Mouse (Mus musculus): ENCODE results near the gene Zdhhc23. TPM values are rescaled to one million over a fixed set of nuclear protein-coding genes. Genes with fewer than 3 reads are reported as not detected.

The Zdhhc23 gene
- polyA plus RNA-seq, 1 experiment from 2014 or later = 1.4 TPM

GRCm38 (mm10) chr16:43973606-43974220, 5.9 kb downstream of the Zdhhc23 start:
- Histone ChIP-seq H3K36me3 (ENCODE audit: control insufficient read depth, insufficient read depth, low read length) (no peaks in the 10 kb centered on the region), H3K4me3 (ENCODE audit: low read depth, low read length) (no peak overlapping the region), H3K9ac (ENCODE audit: low read depth, low read length) (no peak overlapping the region), H3K4me2 (no peak overlapping the region), H3K9me3 (ENCODE audit: control insufficient read depth, low read length) (no peaks in the 10 kb centered on the region), H3K4me1 (replicated peaks; ENCODE audit: control insufficient read depth, insufficient read depth, low read length) (no peaks in the 10 kb centered on the region), H3K27ac (ENCODE audit: low read depth, low read length) (no peak overlapping the region), H3K27me3 (replicated peaks; ENCODE audit: control insufficient read depth, insufficient read depth, low read length) (peaks cover 2% of the 10 kb centered on the region; the same call in 1 of the 2 replicates)
- WGBS = 82% methylated on average over 22 of the region's 22 CpGs
- no peak for DNase-seq (ENCODE audit: low spot score)
- no peak for ATAC-seq (replicated peaks; ENCODE audit: low FRiP score)

GRCm38 (mm10) chr16:43973147-43973546, 6.4 kb downstream of the Zdhhc23 start:
- Histone ChIP-seq H3K9me3 (ENCODE audit: control insufficient read depth, low read length) (no peaks in the 10 kb centered on the region), H3K4me1 (replicated peaks; ENCODE audit: control insufficient read depth, insufficient read depth, low read length) (no peaks in the 10 kb centered on the region), H3K9ac (ENCODE audit: low read depth, low read length) (no peak overlapping the region), H3K4me3 (ENCODE audit: low read depth, low read length) (no peak overlapping the region), H3K27ac (ENCODE audit: low read depth, low read length) (no peak overlapping the region), H3K4me2 (no peak overlapping the region), H3K27me3 (replicated peaks; ENCODE audit: control insufficient read depth, insufficient read depth, low read length) (no peaks in the 10 kb centered on the region), H3K36me3 (ENCODE audit: control insufficient read depth, insufficient read depth, low read length) (no peaks in the 10 kb centered on the region)
- WGBS = 82% methylated on average over 11 of the region's 11 CpGs
- ATAC-seq (replicated peaks; ENCODE audit: low FRiP score) (no peak), DNase-seq (ENCODE audit: low spot score) (no peak)

- 92% methylated on average over 2 of the region's 2 CpGs for WGBS
- DNase-seq (ENCODE audit: low spot score) = no peak
- no peaks in the 10 kb centered on the region for H3K9me3 ChIP-seq (ENCODE audit: control insufficient read depth, low read length)
Observed at GRCm38 (mm10) chr16:43972391-43972790, 7.2 kb downstream of the Zdhhc23 start.

GRCm38 (mm10) chr16:43971741-43972140, 7.8 kb downstream of the Zdhhc23 start:
- no peaks in the 10 kb centered on the region for H3K36me3 ChIP-seq (ENCODE audit: control insufficient read depth, insufficient read depth, low read length)
- DNase-seq (ENCODE audit: low spot score) (no peak), ATAC-seq (replicated peaks; ENCODE audit: low FRiP score) (no peak)
- H3K9ac ChIP-seq (ENCODE audit: low read depth, low read length) = no peak overlapping the region
- H3K4me3 ChIP-seq (ENCODE audit: low read depth, low read length) = no peak overlapping the region
- no peaks in the 10 kb centered on the region for H3K9me3 ChIP-seq (ENCODE audit: control insufficient read depth, low read length)
- no peak overlapping the region for H3K27ac ChIP-seq (ENCODE audit: low read depth, low read length)
- H3K4me2 ChIP-seq = no peak overlapping the region
- H3K27me3 ChIP-seq (replicated peaks; ENCODE audit: control insufficient read depth, insufficient read depth, low read length) = no peaks in the 10 kb centered on the region
- WGBS = 88% methylated on average over 9 of the region's 9 CpGs
- no peaks in the 10 kb centered on the region for H3K4me1 ChIP-seq (replicated peaks; ENCODE audit: control insufficient read depth, insufficient read depth, low read length)

More at GRCm38 (mm10) chr16:43972391-43972790, 7.2 kb downstream of the Zdhhc23 start:
- Histone ChIP-seq H3K4me3 (ENCODE audit: low read depth, low read length) (no peak overlapping the region), H3K27me3 (replicated peaks; ENCODE audit: control insufficient read depth, insufficient read depth, low read length) (no peaks in the 10 kb centered on the region), H3K27ac (ENCODE audit: low read depth, low read length) (no peak overlapping the region), H3K36me3 (ENCODE audit: control insufficient read depth, insufficient read depth, low read length) (no peaks in the 10 kb centered on the region), H3K4me1 (replicated peaks; ENCODE audit: control insufficient read depth, insufficient read depth, low read length) (no peaks in the 10 kb centered on the region), H3K9ac (ENCODE audit: low read depth, low read length) (no peak overlapping the region), H3K4me2 (no peak overlapping the region)
- ATAC-seq (replicated peaks; ENCODE audit: low FRiP score) = no peak

- ATAC-seq (replicated peaks; ENCODE audit: low FRiP score) = no peak
- Histone ChIP-seq H3K27ac (ENCODE audit: low read depth, low read length) (no peak overlapping the region), H3K4me3 (ENCODE audit: low read depth, low read length) (no peak overlapping the region), H3K27me3 (replicated peaks; ENCODE audit: control insufficient read depth, insufficient read depth, low read length) (no peaks in the 10 kb centered on the region), H3K9ac (ENCODE audit: low read depth, low read length) (no peak overlapping the region), H3K9me3 (ENCODE audit: control insufficient read depth, low read length) (no peaks in the 10 kb centered on the region), H3K36me3 (ENCODE audit: control insufficient read depth, insufficient read depth, low read length) (no peaks in the 10 kb centered on the region), H3K4me2 (no peak overlapping the region), H3K4me1 (replicated peaks; ENCODE audit: control insufficient read depth, insufficient read depth, low read length) (no peaks in the 10 kb centered on the region)
- 88% methylated on average over 11 of the region's 11 CpGs for WGBS
- DNase-seq (ENCODE audit: low spot score) = no peak
Observed at GRCm38 (mm10) chr16:43971189-43971588, 8.4 kb downstream of the Zdhhc23 start.

GRCm38 (mm10) chr16:43970426-43970825, 9.2 kb downstream of the Zdhhc23 start:
- H3K4me3 ChIP-seq (ENCODE audit: low read depth, low read length) = no peak overlapping the region
- H3K4me1 ChIP-seq (replicated peaks; ENCODE audit: control insufficient read depth, insufficient read depth, low read length) = no peaks in the 10 kb centered on the region
- H3K27ac ChIP-seq (ENCODE audit: low read depth, low read length) = no peak overlapping the region
- H3K9me3 ChIP-seq (ENCODE audit: control insufficient read depth, low read length) = no peaks in the 10 kb centered on the region
- DNase-seq (ENCODE audit: low spot score) (no peak), ATAC-seq (replicated peaks; ENCODE audit: low FRiP score) (no peak)
- no peak overlapping the region for H3K4me2 ChIP-seq
- no peaks in the 10 kb centered on the region for H3K36me3 ChIP-seq (ENCODE audit: control insufficient read depth, insufficient read depth, low read length)
- WGBS = 67% methylated on average over 3 of the region's 3 CpGs
- H3K27me3 ChIP-seq (replicated peaks; ENCODE audit: control insufficient read depth, insufficient read depth, low read length) = no peaks in the 10 kb centered on the region
- H3K9ac ChIP-seq (ENCODE audit: low read depth, low read length) = no peak overlapping the region

- Histone ChIP-seq H3K4me1 (replicated peaks; ENCODE audit: control insufficient read depth, insufficient read depth, low read length) (no peaks in the 10 kb centered on the region), H3K27ac (ENCODE audit: low read depth, low read length) (no peak overlapping the region), H3K4me2 (no peak overlapping the region), H3K27me3 (replicated peaks; ENCODE audit: control insufficient read depth, insufficient read depth, low read length) (no peaks in the 10 kb centered on the region), H3K36me3 (ENCODE audit: control insufficient read depth, insufficient read depth, low read length) (no peaks in the 10 kb centered on the region), H3K9ac (ENCODE audit: low read depth, low read length) (no peak overlapping the region), H3K4me3 (ENCODE audit: low read depth, low read length) (no peak overlapping the region), H3K9me3 (ENCODE audit: control insufficient read depth, low read length) (no peaks in the 10 kb centered on the region)
- DNase-seq (ENCODE audit: low spot score) (no peak), ATAC-seq (replicated peaks; ENCODE audit: low FRiP score) (no peak)
- 89% methylated on average over 13 of the region's 13 CpGs for WGBS
Observed at GRCm38 (mm10) chr16:43965781-43966389, 13.7 kb downstream of the Zdhhc23 start.

- Histone ChIP-seq H3K4me1 (replicated peaks; ENCODE audit: control insufficient read depth, insufficient read depth, low read length) (no peaks in the 10 kb centered on the region), H3K4me2 (no peak overlapping the region), H3K9me3 (ENCODE audit: control insufficient read depth, low read length) (no peaks in the 10 kb centered on the region), H3K36me3 (ENCODE audit: control insufficient read depth, insufficient read depth, low read length) (no peaks in the 10 kb centered on the region), H3K27me3 (replicated peaks; ENCODE audit: control insufficient read depth, insufficient read depth, low read length) (no peaks in the 10 kb centered on the region), H3K9ac (ENCODE audit: low read depth, low read length) (no peak overlapping the region), H3K4me3 (ENCODE audit: low read depth, low read length) (no peak overlapping the region), H3K27ac (ENCODE audit: low read depth, low read length) (no peak overlapping the region)
- WGBS = 86% methylated on average over 3 of the region's 3 CpGs
- ATAC-seq (replicated peaks; ENCODE audit: low FRiP score) (no peak), DNase-seq (ENCODE audit: low spot score) (no peak)
Observed at GRCm38 (mm10) chr16:43963780-43964179, 15.8 kb downstream of the Zdhhc23 start.

- H3K4me1 ChIP-seq (replicated peaks; ENCODE audit: control insufficient read depth, insufficient read depth, low read length) = no peaks in the 10 kb centered on the region
- H3K4me2 ChIP-seq = no peak overlapping the region
- DNase-seq (ENCODE audit: low spot score) = no peak
- H3K9me3 ChIP-seq (ENCODE audit: control insufficient read depth, low read length) = no peaks in the 10 kb centered on the region
- H3K27ac ChIP-seq (ENCODE audit: low read depth, low read length) = no peak overlapping the region
- H3K9ac ChIP-seq (ENCODE audit: low read depth, low read length) = no peak overlapping the region
- no peaks in the 10 kb centered on the region for H3K36me3 ChIP-seq (ENCODE audit: control insufficient read depth, insufficient read depth, low read length)
- no peak for ATAC-seq (replicated peaks; ENCODE audit: low FRiP score)
- H3K27me3 ChIP-seq (replicated peaks; ENCODE audit: control insufficient read depth, insufficient read depth, low read length) = no peaks in the 10 kb centered on the region
- H3K4me3 ChIP-seq (ENCODE audit: low read depth, low read length) = no peak overlapping the region
- WGBS = 89% methylated on average over 9 of the region's 9 CpGs
Observed at GRCm38 (mm10) chr16:43963291-43963690, 16.3 kb downstream of the Zdhhc23 start.

Data from liver, embryonic 11.5 days (tissue).